In the genomic region with DNA sequence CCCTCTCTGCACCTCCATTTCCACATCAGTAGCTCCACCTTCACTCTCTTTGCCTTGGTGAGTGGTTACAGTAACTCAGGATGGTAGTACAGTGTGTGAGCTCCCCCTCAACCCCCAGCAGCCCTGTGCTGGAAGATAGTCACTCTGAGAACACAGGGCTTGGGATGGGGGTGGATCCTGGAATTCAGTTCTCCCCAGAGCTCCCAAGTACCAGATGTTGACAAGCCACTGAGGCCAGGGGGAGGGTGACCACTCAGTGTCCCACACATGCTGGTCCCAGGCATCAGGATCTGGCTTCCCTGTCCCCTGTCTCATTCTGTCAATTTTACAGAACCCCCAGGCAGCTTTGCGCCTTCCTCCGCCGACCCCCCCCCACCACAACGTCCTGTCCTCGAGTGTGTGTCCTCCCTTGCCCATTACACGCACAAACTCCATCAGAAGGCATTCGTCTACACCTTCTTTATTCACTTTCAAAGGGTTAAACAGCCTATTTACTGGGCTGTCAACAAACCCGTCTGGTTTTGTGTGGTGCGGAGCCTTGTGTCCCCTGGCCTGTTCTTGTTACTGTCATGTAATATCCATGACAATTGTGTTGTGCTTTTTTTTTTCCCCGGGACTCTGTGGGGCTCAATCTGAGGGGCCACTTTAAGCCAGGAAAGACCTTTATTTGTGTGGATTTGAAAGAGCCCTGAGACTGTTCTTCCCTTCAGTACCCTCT, we compare ENCODE assay signal across 14 mouse cellular contexts.
A peak's percentile ranks its signal among the peaks of the same experiment; 100 is the strongest.
DNase-seq lines count a peak whose midpoint lies in the region; ATAC-seq and TF ChIP-seq lines count a peak whose summit lies in the region.
"Had no signal": no experiment of that assay in that cellular context is flagged by ENCODE, and none has a peak within 500 bp of the region (broad histone marks: within the 10 kb centered on the region; RNA-seq: fewer than 3 reads in every experiment).

No protein-coding gene starts in this region.

- 4% methylated on average over 10 of the region's 10 CpGs for WGBS in forebrain, embryonic 14.5 days
- 5% methylated on average over 10 of the region's 10 CpGs for WGBS in midbrain, embryonic 14.5 days
- WGBS in stomach, postnatal 0 days, result 62% methylated on average over 10 of the region's 10 CpGs
- WGBS in cerebellum, adult 2 months, result 58% methylated on average over 10 of the region's 10 CpGs

- H3K4me1 ChIP-seq in forebrain, embryonic 14.5 days (ENCODE audit: control insufficient read depth, insufficient read depth, low read length), result peaks cover 30% of the 10 kb centered on the region
- peaks cover 49% of the 10 kb centered on the region for H3K4me1 ChIP-seq in midbrain, embryonic 14.5 days (ENCODE audit: control insufficient read depth, insufficient read depth, low read length)
- no peaks in the 10 kb centered on the region for H3K4me1 ChIP-seq in stomach, postnatal 0 days (replicated peaks; ENCODE audit: control insufficient read depth, insufficient read depth)
- H3K4me1 ChIP-seq in cerebellum, adult 2 months (ENCODE audit: control insufficient read depth, insufficient read depth, low read length), result no peaks in the 10 kb centered on the region

- no peak for TF ChIP-seq CTCF in brain, embryonic 14.5 days (IDR thresholded peaks at IDR 0.05; ENCODE audit: borderline replicate concordance, extremely low read depth, insufficient read depth, insufficient read length)
- TF ChIP-seq CTCF in stomach, postnatal 0 days (IDR thresholded peaks at IDR 0.05; ENCODE audit: low read depth), result no peak
- no peak for TF ChIP-seq CTCF in cerebellum, adult 2 months (IDR thresholded peaks at IDR 0.05; ENCODE audit: borderline replicate concordance, insufficient read depth, low read depth, low read length)

- no peaks in the 10 kb centered on the region; the same call in 1 of the 2 replicates for H3K9me3 ChIP-seq in forebrain, embryonic 14.5 days (replicated peaks; ENCODE audit: control insufficient read depth, low read length)
- H3K9me3 ChIP-seq in midbrain, embryonic 14.5 days (ENCODE audit: control insufficient read depth, low read length), result peaks cover 4% of the 10 kb centered on the region
- H3K9me3 ChIP-seq in stomach, postnatal 0 days (ENCODE audit: control insufficient read depth, low read length), result no peaks in the 10 kb centered on the region

- H3K27me3 ChIP-seq in forebrain, embryonic 14.5 days (replicated peaks; ENCODE audit: control insufficient read depth, insufficient read depth, low read length), result peaks cover 41% of the 10 kb centered on the region
- H3K27me3 ChIP-seq in midbrain, embryonic 14.5 days (ENCODE audit: control insufficient read depth, insufficient read depth, low read length), result no peaks in the 10 kb centered on the region
- no peaks in the 10 kb centered on the region for H3K27me3 ChIP-seq in stomach, postnatal 0 days (ENCODE audit: control insufficient read depth, insufficient read depth, low read length)
- no peaks in the 10 kb centered on the region; the same call in 1 of the 2 replicates for H3K27me3 ChIP-seq in cerebellum, adult 2 months (ENCODE audit: control insufficient read depth, insufficient read depth, low read length)

- TF ChIP-seq EP300 in stomach, postnatal 0 days (optimal IDR thresholded peaks at IDR 0.05), result no peak

- intact Hi-C loops in left cerebral cortex, postnatal 36 days (cut with DNase I), result no loop called here

- peak overlapping the region; percentile 0; the same call in 1 of the 2 replicates for H3K4me2 ChIP-seq in forebrain, embryonic 14.5 days (ENCODE audit: low read length)
- H3K4me2 ChIP-seq in midbrain, embryonic 14.5 days (ENCODE audit: low read length), result peak overlapping the region; percentile 33
- no peak overlapping the region for H3K4me2 ChIP-seq in stomach, postnatal 0 days (replicated peaks; ENCODE audit: low read depth)

- no peak overlapping the region for H3K27ac ChIP-seq in forebrain, embryonic 14.5 days (ENCODE audit: low read depth, low read length)
- peak overlapping the region; percentile 81 for H3K27ac ChIP-seq in midbrain, embryonic 14.5 days (replicated peaks; ENCODE audit: low read depth, low read length)
- H3K27ac ChIP-seq in stomach, postnatal 0 days (replicated peaks), result no peak overlapping the region
- H3K27ac ChIP-seq in cerebellum, adult 2 months (ENCODE audit: insufficient read depth, low read length), result no peak overlapping the region
- H3K27ac ChIP-seq: layer of hippocampus, adult 2 months; liver, embryonic 14.5 days had no signal

- peak; percentile 91 for DNase-seq in brain, embryonic 14.5 days (ENCODE audit: low read depth)
- peak; percentile 53 for DNase-seq in embryo, embryonic 10.5 days (ENCODE audit: low spot score)
- peak; percentile 73 for DNase-seq in forebrain, embryonic 14.5 days (ENCODE audit: low spot score)
- DNase-seq in midbrain, embryonic 14.5 days, result no peak
- DNase-seq in stomach, postnatal 0 days (ENCODE audit: low spot score), result no peak
- no peak for DNase-seq in cerebellum, adult 2 months
- no peak for DNase-seq in left cerebral cortex, postnatal 36 days (ENCODE audit: low spot score in 2 of 2)
- DNase-seq: cerebellum, adult 11-12 months; lung, postnatal 10 days; thymus, adult 18-20 months had no signal

- ATAC-seq in forebrain, embryonic 14.5 days, result peak; percentile 23
- ATAC-seq in midbrain, embryonic 14.5 days (ENCODE audit: low FRiP score, low TSS enrichment), result peak; percentile 38; the same call in 1 of the 2 replicates
- no peak; the same call in 1 of the 2 replicates for ATAC-seq in stomach, postnatal 0 days (ENCODE audit: low FRiP score, low TSS enrichment)
- ATAC-seq: CD4-positive, CD25-positive, alpha-beta regulatory T cell, adult 4 months; inflammation-experienced regulatory T-cells, adult 6 months had no signal

- no peak for TF ChIP-seq POLR2A in brain, embryonic 14.5 days (IDR thresholded peaks at IDR 0.05; ENCODE audit: borderline replicate concordance, extremely low read depth, insufficient read depth, insufficient read length, poor library complexity, severe bottlenecking)
- no peak for TF ChIP-seq POLR2A in cerebellum, adult 2 months (IDR thresholded peaks at IDR 0.05; ENCODE audit: borderline replicate concordance, insufficient read depth, low read length)

- H3K9ac ChIP-seq in forebrain, embryonic 14.5 days (ENCODE audit: low read length), result 0 out of 2 replicates have a peak overlapping the region, but pooled peaks have one; percentile 21
- peak overlapping the region; percentile 24; the same call in 1 of the 2 replicates for H3K9ac ChIP-seq in midbrain, embryonic 14.5 days (replicated peaks; ENCODE audit: low read length)
- no peak overlapping the region for H3K9ac ChIP-seq in stomach, postnatal 0 days (ENCODE audit: low read length)
- H3K9ac ChIP-seq: liver, embryonic 14.5 days had no signal

- H3K4me3 ChIP-seq in forebrain, embryonic 14.5 days (ENCODE audit: low read depth, low read length), result no peak overlapping the region
- no peak overlapping the region for H3K4me3 ChIP-seq in midbrain, embryonic 14.5 days (replicated peaks; ENCODE audit: low read depth, low read length)
- no peak overlapping the region for H3K4me3 ChIP-seq in stomach, postnatal 0 days (ENCODE audit: low read depth, low read length)
- no peak overlapping the region for H3K4me3 ChIP-seq in cerebellum, adult 2 months (replicated peaks; ENCODE audit: insufficient read depth, low read depth, low read length)
- H3K4me3 ChIP-seq: layer of hippocampus, adult 2 months had no signal

- H3K36me3 ChIP-seq in forebrain, embryonic 14.5 days (ENCODE audit: control insufficient read depth, insufficient read depth, low read length), result no peaks in the 10 kb centered on the region
- H3K36me3 ChIP-seq in midbrain, embryonic 14.5 days (ENCODE audit: control insufficient read depth, insufficient read depth, low read length), result no peaks in the 10 kb centered on the region
- no peaks in the 10 kb centered on the region for H3K36me3 ChIP-seq in stomach, postnatal 0 days (ENCODE audit: control insufficient read depth, insufficient read depth, low read length)

Comparison
In these comparisons a context has a peak if more than half of its experiments do, and no peak if none do; other contexts are left out.
1. DNase-seq: peak in brain, embryonic 14.5 days (single experiment), embryo, embryonic 10.5 days (single experiment) and forebrain, embryonic 14.5 days (single experiment); none in midbrain, embryonic 14.5 days (single experiment), stomach, postnatal 0 days (single experiment), cerebellum, adult 2 months (0 of 2) and left cerebral cortex, postnatal 36 days (0 of 2).